28 mouse cellular contexts compared by ENCODE assay signal in the genomic region with DNA sequence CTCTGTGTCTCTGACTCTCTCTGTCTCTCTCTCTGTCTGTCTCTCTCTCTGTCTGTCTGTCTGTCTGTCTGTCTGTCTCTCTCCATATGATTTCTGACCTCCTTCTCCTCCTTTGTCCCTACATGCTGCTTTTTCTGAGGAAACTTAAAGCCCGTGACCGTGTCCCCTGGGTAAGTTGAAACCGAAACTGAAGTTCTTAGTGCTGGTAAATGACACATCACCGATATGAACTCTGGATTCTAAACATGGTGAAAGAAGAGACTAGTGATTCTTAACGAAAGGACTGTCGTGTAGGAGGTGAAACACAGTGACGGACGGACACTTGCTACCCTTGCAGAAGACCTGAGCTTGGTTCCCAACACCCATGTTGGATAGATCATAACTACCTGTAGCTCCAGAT. TPM values are rescaled to one million over a fixed set of nuclear protein-coding genes. Genes with fewer than 3 reads are reported as not detected.
DNase-seq lines count a peak whose midpoint lies in the region; ATAC-seq lines count a peak whose summit lies in the region.
"Had no signal": no experiment of that assay in that cellular context is flagged by ENCODE, and none has a peak within 500 bp of the region (broad histone marks: within the 10 kb centered on the region; RNA-seq: fewer than 3 reads in every experiment).

No protein-coding gene starts in this region.

- ATAC-seq in activated CD4-positive, CD25-positive, alpha-beta regulatory T cell, adult 4 months: peak; percentile 56
- ATAC-seq in inflammation-experienced regulatory T-cells, adult 6 months: peak; percentile 51

- peak; percentile 63 for DNase-seq in heart, adult 11 months
- DNase-seq in heart, adult 18-20 months: no peak
- peak; percentile 35 for DNase-seq in CD4-positive helper T cell, adult 2 months (ENCODE audit: low read depth, low spot score)
- DNase-seq in urinary bladder, adult 2 months (ENCODE audit: low spot score): no peak
- no peak for DNase-seq in Muller cell, postnatal 12 days (ENCODE audit: inconsistent ontology term)
- no peak for DNase-seq in adrenal gland, adult 2 months
- DNase-seq: adrenal gland, postnatal 25 days; cerebellum, adult 18-20 months; cerebellum, adult 9-10 months; cerebellum, postnatal 14 days; gastrocnemius, postnatal 25 days; kidney, adult 8-10 months had no signal

RNA-seq across cellular contexts. Expression of a gene that starts 21.8 kb away (rescaled TPM):
- total RNA-seq in heart, adult 18-20 months (2021): 1 to 10 TPM; 3.1 to 3.2 TPM
- polyA plus RNA-seq in activated CD4-positive, CD25-positive, alpha-beta regulatory T cell, adult 4 months (2017; shearing (Covaris generic)): not detected
- not detected for polyA plus RNA-seq in inflammation-experienced regulatory T-cells, adult 6 months (2017; shearing (Covaris generic))
- polyA plus RNA-seq in urinary bladder, adult 2 months (2012; rRNA removed): 2.1 and 2.7 TPM in 2 replicates
- total RNA-seq in adrenal gland, adult 2 months (2021): under 1 TPM; 0.69 to 0.98 TPM
- 0.48 TPM in 2 replicates for polyA plus RNA-seq in adrenal gland, adult 2 months (2012; rRNA removed)
- total RNA-seq: MEL had no signal

RNA-seq across cellular contexts. Expression of a gene that starts 45.5 kb away (rescaled TPM):
- total RNA-seq in heart, adult 18-20 months (2021): not detected
- 1 to 10 TPM; 1.2 TPM for polyA plus RNA-seq in activated CD4-positive, CD25-positive, alpha-beta regulatory T cell, adult 4 months (2017; shearing (Covaris generic))
- polyA plus RNA-seq in inflammation-experienced regulatory T-cells, adult 6 months (2017; shearing (Covaris generic)): 100 to 1,000 TPM in 1 of 3 experiments, 1 to 10 TPM in 2; 1.0 to 254 (median 2.3) TPM
- polyA plus RNA-seq in urinary bladder, adult 2 months (2012; rRNA removed): 0.07 and 0.23 TPM in 2 replicates
- total RNA-seq in adrenal gland, adult 2 months (2021): not detected
- not detected in 2 replicates for polyA plus RNA-seq in adrenal gland, adult 2 months (2012; rRNA removed)
- total RNA-seq: adrenal gland, postnatal 25 days; gastrocnemius, adult 8-10 months; gastrocnemius, postnatal 25 days; heart, adult 8-10 months; heart, postnatal 25 days; hematopoietic stem cell, adult 5-6 weeks; MEL had no signal
- polyA plus RNA-seq: embryonic facial prominence, embryonic 12.5 days; embryonic facial prominence, embryonic 15.5 days; forebrain, embryonic 11.5 days; gonadal fat pad, adult 2 months; heart, embryonic 11.5 days; heart, embryonic 14.5 days; heart, postnatal 0 days; hindbrain, embryonic 12.5 days; intestine, postnatal 0 days had no signal

Comparison
In these comparisons a context has a peak if more than half of its experiments do, and no peak if none do; other contexts are left out.
1. DNase-seq: peak in heart, adult 11 months (single experiment) and CD4-positive helper T cell, adult 2 months (single experiment); none in heart, adult 18-20 months (0 of 2), urinary bladder, adult 2 months (single experiment), Muller cell, postnatal 12 days (single experiment) and adrenal gland, adult 2 months (single experiment).